Mouse (Mus musculus) brain, embryonic 14.5 days (tissue): ENCODE measurements at regions not wholly inside any gene's neighbourhood (a gene's known extent, or its start where the extent isn't known, plus 50 kb on each side); places are given as distances from the start of the nearest gene placed in this dataset.

Source experiments
- CTCF ChIP-seq: fragments of 200-500 bp; IDR thresholded peaks from 2 replicates; pipeline ENCODE4 v1.5.1; 2012; ENCODE audit warnings: inconsistent platforms, mild to moderate bottlenecking, moderate library complexity, borderline replicate concordance; ENCODE audit not compliant: insufficient read depth, insufficient read length; ENCODE audit errors: extremely low read depth
- POLR2A ChIP-seq: fragments of 200-500 bp; IDR thresholded peaks from 2 replicates; pipeline ENCODE4 v1.6.1; 2012; ENCODE audit warnings: mild to moderate bottlenecking, inconsistent platforms, borderline replicate concordance; ENCODE audit not compliant: poor library complexity, insufficient read depth, insufficient read length, severe bottlenecking; ENCODE audit errors: extremely low read depth

DNA sequence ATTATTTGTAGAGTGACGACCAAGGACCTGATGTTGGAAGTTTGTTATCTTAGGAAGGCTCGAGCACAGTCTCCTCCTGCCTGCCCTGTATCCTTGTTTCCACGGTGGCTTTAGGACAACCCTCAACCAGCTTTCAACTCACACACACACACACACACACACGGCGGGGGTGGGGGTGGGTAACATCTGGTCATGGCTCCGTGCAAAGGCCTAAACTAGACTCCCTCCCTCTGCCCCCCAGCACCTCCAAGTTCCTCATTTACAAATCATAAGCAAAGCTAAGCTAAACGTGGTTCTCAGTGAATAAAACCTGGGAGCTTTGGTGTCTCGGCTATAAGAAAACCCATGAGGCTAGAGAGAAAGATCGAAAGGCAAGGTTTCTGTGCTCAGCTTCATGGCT is 281.3 kb downstream of the Gadd45g start:
- TF ChIP-seq CTCF (no peak), POLR2A (no peak)
